Mouse (Mus musculus) gastrocnemius, adult 2 months (tissue): ENCODE measurements around the gene Gcm1. TPM values are rescaled to one million over a fixed set of nuclear protein-coding genes. Genes with fewer than 3 reads are reported as not detected.

Experiments
- DNase-seq: peaks from one replicate; pipeline ENCODE4 v3.0.0; 2022
- H3K27ac ChIP-seq: fragments of 200-600 bp; 2 replicates; pipeline ENCODE4 v1.8.1; 2022; ENCODE audit warnings: mild to moderate bottlenecking
- H3K4me3 ChIP-seq: fragments of 200-600 bp; 2 replicates; pipeline ENCODE4 v1.8.1; 2022; ENCODE audit warnings: mild to moderate bottlenecking, moderate library complexity
- CTCF ChIP-seq: fragments of 200-600 bp; IDR thresholded peaks from 2 replicates; pipeline ENCODE4 v1.8.1; 2022; ENCODE audit warnings: antibody characterized with exemption, mild to moderate bottlenecking, moderate library complexity
- intact Hi-C: fragments of 180-260 bp; cut with DNase I; formaldehyde crosslinking; loops from one replicate; pipeline ENCODE4 v1.15.1; 2025
- total RNA-seq, 2 experiments: library from RNA; stranded (reverse); gene quantifications; 2 replicates each; pipeline ENCODE4 v1.2.3; 2021

Gene Gcm1
- total RNA-seq, 2 experiments from 2014 or later: not detected

DNA sequence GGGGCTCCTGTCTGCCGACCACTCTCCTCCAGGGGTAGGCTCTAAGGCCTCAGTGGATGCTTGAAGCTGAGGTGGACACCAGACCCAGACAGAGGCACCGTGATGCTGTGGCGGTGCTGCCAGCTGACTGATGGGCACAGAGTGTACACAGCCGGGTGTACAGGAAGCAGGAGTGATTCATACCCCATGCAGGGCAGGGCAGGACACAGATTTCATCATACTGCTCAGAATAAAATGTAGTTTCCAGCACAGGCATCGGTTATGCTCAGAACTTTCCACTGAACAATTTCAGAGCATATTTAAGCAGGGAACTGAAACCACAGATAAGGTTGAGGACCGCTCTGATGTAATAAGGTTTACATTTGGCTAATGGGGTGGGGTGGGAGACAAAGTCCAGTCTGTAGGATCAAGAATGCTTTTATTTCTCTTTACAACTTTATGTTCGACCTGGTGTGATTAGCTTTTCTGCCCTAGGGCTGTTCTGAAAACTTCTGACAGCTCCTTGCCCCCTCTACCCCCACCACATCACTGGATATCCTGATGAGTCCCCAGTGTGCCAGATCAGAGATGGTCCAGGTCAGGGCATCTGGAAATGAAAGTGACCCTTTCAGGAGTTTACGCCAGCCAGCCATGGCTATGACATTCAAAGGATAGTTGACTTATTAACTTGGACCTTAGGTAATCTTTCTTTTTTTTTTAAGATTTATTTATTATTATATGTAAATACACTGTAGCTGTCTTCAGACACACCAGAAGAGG lies 29.4 kb upstream of the Gcm1 start:
- no peak for TF ChIP-seq CTCF
- intact Hi-C loops: loop anchor here (10.0 kb wide), 1 partner anchor 428 kb away; no protein-coding TSS in a partner anchor
- DNase-seq: peak; percentile 30
- Histone ChIP-seq H3K27ac (peak overlapping the region; percentile 54), H3K4me3 (no peak overlapping the region)

GRCm38 (mm10) chr9:78024823-78025222 lies 26.9 kb upstream of the Gcm1 start:
- TF ChIP-seq CTCF: peak; percentile 89
- H3K27ac ChIP-seq: no peak overlapping the region
- peak; percentile 52 for DNase-seq
- H3K4me3 ChIP-seq: no peak overlapping the region
- intact Hi-C loops: loop anchor here (5.0 to 10.0 kb wide), 2 partner anchors 223 to 430 kb away; no protein-coding TSS in a partner anchor

DNA sequence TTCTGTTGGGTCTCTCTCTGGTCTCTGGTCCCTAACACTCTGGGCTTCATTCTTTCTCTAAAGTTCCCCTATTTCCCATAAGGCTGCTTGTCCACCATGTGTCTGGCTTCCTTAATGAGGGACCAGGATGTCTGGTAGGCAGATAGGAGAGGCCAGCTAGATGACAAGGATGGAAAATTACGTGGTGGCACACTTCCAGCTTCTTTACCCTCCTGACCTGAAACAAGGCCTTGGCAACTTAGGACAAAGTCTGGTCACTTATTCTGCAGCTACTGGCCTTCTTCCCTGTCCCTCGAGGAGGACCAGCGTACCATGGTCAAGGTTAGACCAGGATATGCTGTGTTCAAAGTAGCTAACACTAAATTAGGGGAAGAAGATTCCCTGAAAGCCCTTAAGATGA lies 24.6 kb upstream of the Gcm1 start:
- DNase-seq: no peak
- Histone ChIP-seq H3K4me3 (no peak overlapping the region), H3K27ac (no peak overlapping the region)
- no peak for TF ChIP-seq CTCF
- intact Hi-C loops: loop anchor here (5.0 to 10.0 kb wide), 2 partner anchors 225 to 432 kb away; no protein-coding TSS in a partner anchor

- Histone ChIP-seq H3K27ac (no peak overlapping the region), H3K4me3 (no peak overlapping the region)
- no peak for TF ChIP-seq CTCF
- DNase-seq: no peak
- intact Hi-C loops: no loop called here
Observed at GRCm38 (mm10) chr9:78030835-78031456, 20.8 kb upstream of the Gcm1 start.

GRCm38 (mm10) chr9:78032930-78033329 lies 18.8 kb upstream of the Gcm1 start:
- no peak for TF ChIP-seq CTCF
- intact Hi-C loops: no loop called here
- Histone ChIP-seq H3K4me3 (no peak overlapping the region), H3K27ac (no peak overlapping the region)
- DNase-seq: no peak

GRCm38 (mm10) chr9:78035296-78035695 lies 16.4 kb upstream of the Gcm1 start:
- no peak overlapping the region for H3K4me3 ChIP-seq
- TF ChIP-seq CTCF: no peak
- H3K27ac ChIP-seq: no peak overlapping the region
- DNase-seq: no peak
- intact Hi-C loops: no loop called here

GRCm38 (mm10) chr9:78035831-78036230 lies 15.9 kb upstream of the Gcm1 start:
- no peak for TF ChIP-seq CTCF
- DNase-seq: no peak
- Histone ChIP-seq H3K4me3 (no peak overlapping the region), H3K27ac (no peak overlapping the region)
- intact Hi-C loops: no loop called here

DNA sequence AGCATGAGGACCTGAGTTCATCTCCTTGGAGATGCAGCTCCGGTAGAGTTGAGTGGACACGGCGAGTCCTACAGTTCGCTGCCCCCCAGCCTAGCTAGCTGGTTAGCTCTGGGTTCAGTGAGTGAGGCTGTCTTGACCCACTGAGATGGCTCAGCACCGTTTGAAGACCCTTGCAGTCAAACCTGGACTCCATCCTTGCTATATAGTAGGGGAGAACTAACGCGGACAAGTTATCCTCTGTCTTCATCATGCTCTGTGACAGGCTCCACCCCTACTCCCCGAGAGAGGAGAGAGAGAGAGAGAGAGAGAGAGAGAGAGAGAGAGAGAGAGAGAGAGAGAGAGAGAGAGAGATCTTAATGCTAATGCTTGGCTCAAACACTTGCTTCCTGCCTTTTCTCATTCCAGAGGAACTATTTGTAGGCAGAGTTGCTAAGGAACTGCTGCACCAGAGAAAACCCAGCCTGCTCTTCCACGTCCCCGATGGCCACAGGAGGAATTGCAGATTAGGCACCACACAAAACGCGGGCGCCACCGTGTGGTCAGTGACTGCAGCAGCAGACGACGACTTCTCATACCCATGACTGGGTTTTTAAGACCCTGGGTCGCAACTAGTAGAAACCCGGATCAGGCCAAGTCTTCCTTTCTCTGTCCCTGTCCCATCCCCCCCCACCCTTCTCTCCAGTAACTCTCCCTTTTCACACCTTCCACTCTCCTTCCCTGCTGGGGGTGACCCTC lies 12.8 kb upstream of the Gcm1 start:
- Histone ChIP-seq H3K27ac (no peak overlapping the region), H3K4me3 (no peak overlapping the region)
- intact Hi-C loops: loop anchor here (1.0 kb wide), 1 partner anchor 233 kb away; no protein-coding TSS in a partner anchor
- DNase-seq: peak; percentile 79
- TF ChIP-seq CTCF: peak; percentile 99

DNA sequence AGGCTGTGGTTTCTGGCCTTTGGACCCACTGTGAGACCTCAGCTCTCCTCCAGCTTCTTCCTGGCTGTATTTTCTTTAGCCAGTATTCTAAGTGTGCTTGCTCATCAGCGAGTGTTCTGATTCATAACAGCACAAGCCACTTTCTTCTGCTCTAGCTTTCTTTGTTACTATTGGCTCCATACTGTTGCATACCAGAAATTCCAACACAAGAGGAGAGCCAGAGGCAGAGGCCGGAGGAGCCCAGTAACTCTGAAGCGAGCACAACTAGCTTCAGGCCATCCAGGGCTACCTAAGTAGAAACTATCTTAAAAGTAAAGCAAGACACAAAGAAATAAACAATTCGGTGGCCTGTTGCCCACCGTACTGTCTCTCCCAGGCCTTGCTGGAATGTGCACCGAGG lies 6.6 kb upstream of the Gcm1 start:
- Histone ChIP-seq H3K4me3 (no peak overlapping the region), H3K27ac (no peak overlapping the region)
- intact Hi-C loops: no loop called here
- TF ChIP-seq CTCF: no peak
- DNase-seq: no peak

DNA sequence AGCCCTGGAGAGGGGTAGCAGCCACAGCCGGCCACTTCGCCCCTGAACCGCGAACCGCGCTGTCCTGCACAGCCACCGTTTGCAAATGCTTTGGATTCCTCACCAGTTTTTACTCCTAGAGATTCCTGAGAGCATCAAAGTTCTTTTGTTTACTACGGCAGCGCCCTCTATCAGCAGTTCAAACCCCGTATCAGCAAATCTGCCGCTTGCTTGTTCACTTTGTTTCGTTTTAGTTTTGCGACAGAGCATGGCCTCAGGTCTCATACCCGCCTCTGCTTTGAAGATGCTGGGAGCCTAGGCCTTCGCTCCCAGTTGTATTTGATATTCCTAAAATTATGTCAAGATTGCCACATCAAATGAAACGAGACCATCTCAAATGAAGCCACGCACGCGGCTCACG lies 5.0 kb upstream of the Gcm1 start:
- Histone ChIP-seq H3K4me3 (peak overlapping the region; percentile 61), H3K27ac (no peak overlapping the region)
- TF ChIP-seq CTCF: peak; percentile 30; the same call in 1 of the 2 replicates
- no peak for DNase-seq
- intact Hi-C loops: no loop called here

DNA sequence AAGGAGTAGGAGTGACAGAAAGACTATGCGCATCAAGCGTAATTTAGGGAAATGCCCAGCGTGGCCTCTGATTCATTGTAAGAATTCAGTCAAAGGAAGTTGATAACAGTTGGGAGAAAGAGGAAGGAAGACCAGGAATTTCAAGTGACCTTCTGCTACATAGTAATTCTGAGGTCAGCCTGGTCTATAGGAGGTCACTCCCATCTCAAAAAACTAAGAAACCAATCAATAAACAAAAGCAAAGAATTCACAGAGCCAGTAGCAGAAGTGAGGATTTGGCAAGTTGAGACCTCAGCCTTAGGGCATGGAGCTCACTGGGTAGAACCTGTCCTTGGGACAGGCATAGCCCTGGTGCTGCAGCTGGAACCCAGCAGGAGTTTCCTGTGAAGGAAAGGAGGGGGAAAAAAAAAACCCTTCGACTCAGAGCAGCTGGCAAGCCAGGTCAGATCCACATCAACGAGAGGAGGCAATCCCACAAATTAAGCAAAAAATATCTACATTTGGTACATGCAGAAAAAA lies 1.2 kb upstream of the Gcm1 start:
- no peak for TF ChIP-seq CTCF
- intact Hi-C loops: no loop called here
- Histone ChIP-seq H3K4me3 (no peak overlapping the region), H3K27ac (no peak overlapping the region)
- no peak for DNase-seq

DNA sequence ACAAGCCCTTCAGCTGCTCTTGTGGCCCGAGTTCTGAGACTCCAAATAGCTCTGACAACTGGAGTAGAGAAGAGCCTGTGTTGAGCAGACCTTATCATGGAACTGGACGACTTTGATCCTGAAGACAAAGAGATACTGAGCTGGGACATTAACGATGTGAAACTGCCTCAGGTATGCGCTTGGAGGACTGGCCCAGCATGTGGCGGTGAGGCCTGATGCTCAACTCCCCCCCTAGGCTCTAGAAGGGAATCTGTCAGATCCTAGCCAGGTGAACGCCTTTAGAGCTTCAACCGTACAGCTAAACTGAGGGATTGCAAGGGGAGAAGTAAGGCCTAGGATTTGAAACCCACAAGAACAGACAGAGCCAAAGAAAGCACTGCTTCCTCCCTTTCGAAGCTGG lies 2.1 kb downstream of the Gcm1 start:
- Histone ChIP-seq H3K4me3 (no peak overlapping the region), H3K27ac (no peak overlapping the region)
- no peak for DNase-seq
- no peak for TF ChIP-seq CTCF
- intact Hi-C loops: no loop called here

GRCm38 (mm10) chr9:78054298-78054697 lies 2.6 kb downstream of the Gcm1 start:
- TF ChIP-seq CTCF: no peak
- intact Hi-C loops: no loop called here
- no peak overlapping the region for H3K27ac ChIP-seq

More at GRCm38 (mm10) chr9:78054298-78054697, 2.6 kb downstream of the Gcm1 start:
- no peak overlapping the region for H3K4me3 ChIP-seq
- DNase-seq: no peak
